Mouse (Mus musculus): Measurements from ENCODE around the gene Jpt1.
"Not testable (repeated sequence)": the region's sequence is repeated elsewhere in the genome, so short reads cannot be mapped to it uniquely, and the experiment has no call there.

The Jpt1 gene

DNA sequence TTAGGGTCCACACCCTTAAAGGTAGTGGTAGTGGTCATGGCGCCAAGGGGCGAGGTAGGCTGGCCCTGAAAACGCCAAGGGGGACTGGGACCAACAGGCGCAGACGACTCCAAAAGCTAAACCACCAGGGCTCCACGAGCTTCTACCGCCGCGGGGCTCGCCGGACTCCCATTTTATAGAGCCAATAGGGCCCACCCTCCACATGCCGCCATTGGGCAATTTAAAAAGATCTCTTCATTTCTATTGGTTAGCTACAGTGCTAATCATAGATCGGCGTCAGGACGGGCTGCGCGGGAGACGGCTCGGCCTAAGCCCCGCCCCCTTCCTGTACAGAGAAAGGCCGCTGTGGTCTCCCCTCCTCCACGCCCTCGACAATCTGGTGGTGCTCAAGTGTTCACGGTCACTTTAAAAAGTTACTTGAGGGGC, at the start of gene Jpt1:
Gene Jpt1 (minus strand): TSS at position 150 of the 426 bp plus-strand sequence.
- DNase-seq (ENCODE audit: low spot score): peak; percentile 93

DNA sequence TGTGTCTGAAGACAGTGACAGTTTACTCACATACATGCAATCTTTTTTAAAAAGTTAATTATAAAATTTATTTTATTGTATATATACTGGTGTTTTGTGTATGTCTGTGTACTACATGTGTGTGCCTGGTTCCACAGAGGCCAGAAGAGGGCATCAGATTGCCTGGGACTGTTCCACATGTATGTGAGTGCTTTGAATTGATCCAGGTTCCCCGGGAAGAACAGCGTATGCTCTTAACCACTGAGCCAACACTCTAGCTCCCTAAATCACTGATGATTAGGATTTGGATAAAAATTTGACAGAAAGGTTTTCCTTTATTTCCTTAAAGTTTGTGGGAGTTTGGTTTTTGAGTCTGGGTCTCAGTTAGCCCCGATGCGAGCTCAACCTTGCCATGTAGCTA, 49.2 kb upstream of the Jpt1 start:
- no peak for DNase-seq (ENCODE audit: low spot score)

DNA sequence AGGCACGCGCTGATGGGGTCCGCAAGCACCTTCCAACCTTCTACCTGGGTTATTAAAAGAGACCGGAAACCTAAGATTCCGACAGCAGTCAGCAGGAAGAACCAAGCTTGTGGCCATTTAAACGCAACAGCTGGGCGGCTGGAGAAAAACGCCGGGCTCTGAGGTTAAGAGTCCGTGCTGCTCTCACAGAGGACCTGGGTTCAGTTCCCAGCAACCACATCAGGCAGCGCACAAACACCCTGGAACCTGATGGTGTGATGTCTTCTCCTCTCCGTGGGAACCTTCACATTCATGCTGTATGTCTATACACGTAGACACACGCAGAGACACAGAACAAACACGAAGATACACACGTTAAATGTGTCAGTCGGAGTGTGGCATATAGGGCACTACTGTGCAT, 41.5 kb upstream of the Jpt1 start:
- no peak for DNase-seq (ENCODE audit: low spot score)

DNA sequence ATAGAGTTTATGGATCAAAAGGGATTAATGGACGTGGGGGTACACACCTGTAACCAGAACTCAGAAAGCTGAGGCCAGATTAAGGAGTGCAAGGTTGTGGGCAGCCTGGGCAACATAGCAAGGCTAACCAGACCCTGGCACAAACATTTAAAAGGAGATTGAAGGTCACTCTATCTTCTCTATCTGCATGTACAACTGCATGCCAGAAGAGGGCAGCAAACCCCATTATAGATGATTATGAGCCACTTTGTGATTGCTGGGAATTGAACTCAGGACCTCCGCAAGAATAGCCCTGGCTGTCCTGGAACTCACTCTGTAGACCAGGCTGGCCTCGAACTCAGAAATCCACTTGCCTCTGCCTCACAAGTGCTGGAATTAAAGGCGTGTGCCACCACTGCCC, 38.6 kb upstream of the Jpt1 start:
- no peak for DNase-seq (ENCODE audit: low spot score)

DNA sequence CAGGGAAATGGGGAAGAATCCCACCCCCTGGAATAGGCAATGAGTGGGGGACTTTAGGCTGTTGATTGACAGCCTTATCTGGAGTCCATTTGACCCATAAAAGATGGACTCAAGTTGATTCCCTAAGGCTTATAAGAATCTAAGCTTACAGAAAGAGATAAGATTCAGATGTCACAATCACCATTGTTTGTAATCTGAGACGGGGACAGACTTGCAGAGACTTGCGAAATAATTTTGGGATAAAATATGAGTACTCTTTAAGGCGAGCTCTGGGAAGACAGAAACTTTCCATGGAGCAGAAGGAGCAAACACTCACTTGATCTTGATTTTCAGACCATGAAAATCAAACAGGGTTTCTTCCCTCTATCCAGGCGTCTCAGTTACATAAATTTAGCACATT, 29.4 kb upstream of the Jpt1 start:
- DNase-seq (ENCODE audit: low spot score): no peak

DNA sequence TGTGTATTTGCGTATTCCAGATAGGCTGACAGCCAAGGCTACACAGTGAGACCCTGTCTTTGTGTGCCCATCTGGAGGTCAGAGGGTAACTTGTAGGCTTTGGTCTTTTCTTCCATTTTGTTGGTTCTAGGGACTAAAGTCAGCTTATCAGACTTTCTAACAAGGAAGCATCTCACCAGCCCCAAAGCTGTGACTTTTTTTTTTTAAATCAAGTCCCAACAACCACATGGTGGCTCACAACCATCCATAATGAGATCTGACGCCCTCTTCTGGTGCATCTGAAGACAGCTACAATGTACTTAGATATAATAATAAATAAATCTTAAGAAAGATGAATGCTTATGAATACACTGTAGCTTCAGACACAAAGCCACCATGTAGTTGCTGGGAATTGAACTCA, 23.9 kb upstream of the Jpt1 start:
- DNase-seq (ENCODE audit: low spot score): no peak

DNA sequence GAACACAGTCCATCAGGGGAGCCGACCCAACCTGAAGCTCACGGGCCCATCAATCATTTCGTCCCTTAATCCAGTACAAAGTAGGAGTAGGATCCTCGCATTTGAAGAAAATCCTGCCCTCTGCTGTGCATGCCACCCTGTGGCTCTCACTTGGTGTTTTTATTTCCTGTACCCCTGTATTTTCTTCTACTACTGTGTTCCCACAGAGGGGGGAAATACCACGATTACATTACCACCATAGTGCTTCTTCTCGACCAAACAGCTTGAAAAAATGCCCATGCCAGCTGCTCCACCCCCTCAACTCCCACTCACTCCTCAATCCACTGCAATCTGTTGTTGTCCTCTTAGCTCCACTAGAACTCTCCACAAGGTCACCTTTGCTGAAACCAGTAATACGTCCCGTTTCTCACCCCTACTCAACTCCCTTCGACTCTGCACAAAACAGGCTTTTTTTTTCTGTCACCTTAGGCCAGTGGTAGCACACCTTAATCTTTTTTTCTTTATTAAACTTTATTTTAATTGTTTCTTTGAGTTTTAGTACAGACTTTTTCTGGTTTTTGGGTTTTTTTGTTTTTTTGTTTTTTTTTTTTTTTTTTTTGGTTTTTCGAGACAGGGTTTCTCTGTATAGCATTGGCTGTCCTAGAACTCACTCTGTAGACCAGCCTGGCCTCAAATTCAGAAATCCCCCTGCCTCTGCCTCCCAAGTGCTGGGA, 22.8 kb upstream of the Jpt1 start:
- DNase-seq (ENCODE audit: low spot score): no peak

DNA sequence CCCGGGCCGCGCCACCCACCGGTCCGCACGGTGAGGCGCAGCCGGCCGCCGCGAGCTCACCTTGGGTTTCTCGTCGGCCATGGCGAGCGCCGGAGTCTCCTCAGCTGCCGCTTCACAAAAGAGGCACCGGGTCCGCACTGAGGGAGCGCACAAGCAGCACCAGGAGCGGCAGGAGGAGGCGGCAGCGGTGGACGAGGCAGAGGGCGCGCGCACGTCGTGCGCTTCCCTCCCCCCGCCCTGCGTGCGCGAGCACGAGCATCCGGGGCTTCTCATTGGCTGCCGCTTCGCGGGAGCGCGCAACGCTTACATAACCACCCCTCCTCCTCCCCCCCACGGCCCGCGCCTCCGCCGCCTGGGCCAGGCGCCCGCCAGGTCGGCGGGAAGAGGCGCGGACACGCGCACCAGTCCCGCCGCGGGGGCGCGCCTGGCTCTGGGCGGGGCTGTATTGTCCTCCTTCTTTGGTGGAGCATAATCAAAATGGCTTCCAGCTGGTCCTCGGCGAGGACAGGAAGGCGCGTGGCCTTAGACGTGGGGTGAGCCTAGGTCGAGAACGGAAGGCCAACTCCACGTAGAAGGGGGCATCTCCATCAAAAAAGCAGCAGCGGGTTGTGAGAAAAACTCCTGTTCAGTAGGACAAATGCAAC, 22.0 kb upstream of the Jpt1 start, which contains the start of gene Sumo2:
Gene Sumo2 (minus strand): TSS at position 239 of the 644 bp plus-strand sequence.
- DNase-seq (ENCODE audit: low spot score): peak; percentile 99

DNA sequence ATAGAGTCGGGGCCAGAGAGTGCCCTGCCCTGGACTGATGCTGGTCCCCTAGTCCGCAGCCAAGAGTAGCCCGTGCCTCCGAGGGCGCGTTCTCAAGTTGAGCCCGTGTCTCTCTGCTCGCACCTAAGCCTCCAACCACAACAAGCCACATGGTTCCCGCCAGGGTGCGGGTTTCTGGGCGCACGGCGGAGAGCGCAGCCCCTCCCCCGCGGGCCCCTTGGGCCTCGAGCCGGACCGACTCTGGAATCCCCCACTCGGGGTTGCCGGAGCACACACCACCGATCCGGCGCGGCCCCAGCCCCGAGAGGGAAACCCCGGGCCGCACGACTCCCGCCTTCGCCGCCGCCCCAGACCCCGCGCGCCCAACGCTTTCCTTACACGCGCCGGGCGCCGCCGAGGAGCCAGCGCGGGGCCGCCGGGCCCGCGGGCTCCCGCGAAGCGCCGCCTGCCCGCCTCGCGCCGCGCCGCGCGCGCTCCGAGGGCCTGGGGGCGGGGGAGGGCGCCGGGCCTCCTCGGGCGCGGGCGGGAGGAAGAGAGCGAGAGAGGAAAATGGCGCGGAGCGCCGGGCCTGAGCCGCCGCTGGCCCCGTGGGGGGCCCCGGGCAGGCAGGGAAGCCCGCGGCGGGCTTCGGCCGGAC, 21.3 kb upstream of the Jpt1 start:
- peak; percentile 76 for DNase-seq (ENCODE audit: low spot score)

DNA sequence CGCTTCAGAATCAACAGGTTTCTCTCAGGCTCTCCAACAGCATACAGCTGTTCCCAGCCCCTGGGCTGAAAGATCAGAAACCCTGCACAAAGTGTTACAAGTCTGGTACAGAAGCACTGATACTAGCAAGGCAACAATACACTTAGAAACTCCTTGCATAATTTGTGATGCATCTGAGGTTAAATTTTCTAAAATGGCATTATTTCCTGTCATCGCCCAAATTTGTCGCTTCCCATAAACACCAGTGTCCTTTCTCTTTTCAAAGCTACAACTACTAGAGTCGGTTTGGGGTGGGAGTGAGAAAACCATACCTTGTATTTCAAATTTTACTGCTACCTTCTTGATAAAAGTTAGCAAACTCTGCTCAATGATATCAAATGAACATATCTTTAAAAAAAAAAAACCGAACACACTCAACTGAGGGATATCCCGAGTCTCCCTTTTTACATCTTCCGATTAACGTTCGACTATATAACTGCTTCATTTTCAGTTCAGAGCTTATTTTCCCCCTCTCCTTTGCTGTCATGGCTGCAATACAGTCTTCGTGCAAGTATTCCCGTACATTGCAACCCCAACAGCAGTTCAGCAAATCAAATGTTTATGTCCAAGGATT, 20.7 kb upstream of the Jpt1 start:
- DNase-seq (ENCODE audit: low spot score): no peak

DNA sequence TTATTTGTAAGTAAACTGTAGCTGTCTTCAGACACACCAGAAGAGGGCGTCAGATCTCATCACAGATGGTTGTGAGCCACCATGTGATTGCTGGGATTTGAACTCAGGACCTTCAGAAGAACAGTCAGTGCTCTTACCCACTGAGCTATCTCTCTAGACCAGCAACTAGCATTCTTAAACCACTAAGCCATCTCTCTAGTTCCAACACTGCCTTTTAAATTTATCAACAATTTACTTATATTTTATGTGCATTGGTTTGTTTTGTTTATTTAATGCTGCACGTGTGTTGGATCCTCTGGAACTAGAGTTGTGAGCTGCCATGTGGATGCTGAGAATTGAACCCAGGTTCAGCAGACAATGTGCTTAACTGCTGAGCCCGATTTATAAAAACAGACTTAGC, 12.3 kb upstream of the Jpt1 start:
- DNase-seq (ENCODE audit: low spot score): not testable (repeated sequence)

DNA sequence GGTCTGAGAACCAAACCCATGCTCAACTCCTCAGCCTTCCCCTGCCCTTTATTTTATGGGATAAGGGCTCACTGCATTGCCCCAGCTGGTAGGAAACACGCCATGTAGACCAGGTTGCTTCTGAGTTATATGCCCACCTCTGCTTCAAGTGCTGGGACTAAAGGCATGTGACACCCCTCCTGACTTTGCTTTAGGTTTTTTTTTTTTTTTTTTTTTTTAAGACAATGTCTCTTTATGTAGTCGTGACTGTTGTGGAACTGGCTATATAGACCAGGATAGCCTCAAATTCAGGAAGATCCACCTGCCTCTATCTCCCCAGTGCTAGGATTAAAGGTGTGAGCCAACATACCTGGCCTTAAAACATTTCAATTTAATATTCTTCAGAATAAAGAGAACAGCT, 8.5 kb upstream of the Jpt1 start:
- no peak for DNase-seq (ENCODE audit: low spot score)

DNA sequence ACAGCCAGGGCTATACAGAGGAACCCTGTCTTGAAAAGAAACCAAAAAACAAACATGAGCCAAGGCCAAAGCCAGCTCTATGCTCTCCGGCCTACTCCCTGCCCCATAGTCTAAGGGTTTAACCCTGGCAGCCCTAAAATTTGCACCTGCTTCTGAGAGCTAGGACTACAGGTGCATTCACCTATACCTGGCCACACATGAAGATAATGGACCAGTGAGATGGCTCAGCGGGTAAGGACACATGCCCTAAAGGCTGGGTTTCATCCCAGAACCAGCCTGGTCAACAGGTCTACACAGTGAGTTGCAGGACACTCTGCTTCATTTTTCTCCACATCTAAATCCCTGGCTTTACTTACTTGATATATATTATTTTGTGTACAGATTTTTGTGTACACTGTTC, 8.1 kb upstream of the Jpt1 start:
- DNase-seq (ENCODE audit: low spot score): no peak

DNA sequence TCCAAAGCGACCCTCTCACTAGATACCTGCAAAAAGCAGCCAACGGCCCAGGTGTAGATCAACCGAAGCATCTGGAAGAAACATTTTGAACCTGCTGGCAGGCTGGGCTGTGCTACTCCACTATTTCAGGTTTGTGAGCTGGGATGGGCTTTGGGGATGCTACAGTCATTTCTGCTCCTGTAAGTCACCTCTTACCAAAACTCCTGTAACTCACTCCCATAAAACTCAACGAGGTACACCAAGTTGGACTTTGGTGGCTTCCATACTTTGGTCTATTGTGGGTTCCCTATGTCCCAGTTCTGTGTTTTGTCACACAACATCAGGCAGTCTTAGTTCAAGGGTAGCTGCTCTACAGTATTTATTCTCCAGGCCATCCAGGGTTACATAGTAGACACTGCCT, 6.9 kb upstream of the Jpt1 start:
- no peak for DNase-seq (ENCODE audit: low spot score)

DNA sequence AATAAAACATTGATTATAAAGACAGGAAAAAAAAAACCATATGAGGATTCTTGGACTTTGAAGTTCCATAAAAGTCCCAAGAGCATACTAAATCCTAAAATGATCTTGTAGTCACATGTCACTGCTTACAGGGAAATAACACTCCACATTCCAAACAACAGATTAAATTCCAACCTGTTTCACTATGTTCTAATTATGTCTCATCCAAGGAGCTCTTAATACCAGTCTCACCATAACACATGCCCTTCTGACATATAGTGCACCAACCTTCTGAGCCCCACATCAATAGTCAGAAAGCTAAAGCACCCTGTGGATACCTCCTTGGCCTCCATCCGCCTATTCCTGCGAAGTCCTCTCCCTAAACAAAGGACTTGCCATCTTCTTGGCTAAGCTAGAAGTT, 6.0 kb upstream of the Jpt1 start:
- no peak for DNase-seq (ENCODE audit: low spot score)

DNA sequence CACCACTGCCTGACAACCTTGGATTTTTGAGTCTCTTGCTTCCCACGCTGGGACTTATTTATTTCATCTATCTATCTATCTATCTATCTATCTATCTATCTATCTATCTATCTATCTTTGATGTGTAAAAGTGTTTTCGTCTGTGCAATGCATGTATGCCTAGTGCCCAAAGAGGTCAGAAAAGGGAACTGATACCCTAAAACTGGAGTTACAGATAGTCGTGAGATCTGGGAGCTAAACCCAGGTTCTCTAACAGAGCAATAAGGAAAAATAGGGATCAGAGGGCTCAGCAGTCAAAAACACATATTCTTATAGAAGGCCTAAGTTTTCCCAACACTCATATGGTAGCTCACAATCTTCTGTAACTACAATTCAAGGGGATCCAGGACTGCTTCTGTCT, 5.4 kb upstream of the Jpt1 start:
- DNase-seq (ENCODE audit: low spot score): no peak

DNA sequence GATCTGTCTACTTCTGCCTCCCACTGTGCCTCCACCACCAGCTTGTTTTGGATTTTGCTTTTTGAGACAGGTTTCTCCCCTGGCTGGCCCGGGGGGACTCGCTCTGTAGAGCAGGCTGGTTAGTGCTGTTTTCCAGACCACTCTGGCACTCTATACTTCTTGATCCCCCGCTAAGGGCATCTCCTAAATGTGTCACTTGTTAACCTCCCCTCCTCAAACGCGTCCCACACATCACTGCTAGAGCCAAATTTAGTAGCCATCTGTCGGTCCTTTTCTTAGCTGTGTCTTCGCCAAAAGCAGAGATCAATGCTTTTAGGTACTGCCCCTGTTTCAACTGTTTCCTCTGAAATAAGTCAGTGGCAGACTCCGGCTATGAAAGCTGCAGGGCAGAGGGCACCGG, 4.5 kb upstream of the Jpt1 start:
- no peak for DNase-seq (ENCODE audit: low spot score)

DNA sequence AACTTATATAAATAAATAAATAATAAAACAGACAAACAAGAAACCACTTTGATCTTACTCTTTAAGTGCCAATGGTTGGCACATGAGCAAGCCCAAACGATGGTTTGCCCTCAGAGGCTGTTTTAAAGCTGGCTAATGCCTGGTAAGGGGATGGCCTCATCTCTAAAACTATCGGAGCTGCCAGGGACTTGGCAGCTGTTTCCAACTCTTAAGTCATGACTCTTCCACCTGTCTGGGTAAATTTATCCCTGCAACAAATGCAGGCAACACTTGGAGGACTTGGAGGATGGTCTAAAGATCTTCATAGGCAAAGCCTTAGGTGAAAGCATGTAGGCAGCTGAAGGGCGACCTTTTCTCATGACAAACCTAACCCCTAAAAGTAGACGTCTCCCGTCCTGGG, 2.8 kb upstream of the Jpt1 start:
- no peak for DNase-seq (ENCODE audit: low spot score)

DNA sequence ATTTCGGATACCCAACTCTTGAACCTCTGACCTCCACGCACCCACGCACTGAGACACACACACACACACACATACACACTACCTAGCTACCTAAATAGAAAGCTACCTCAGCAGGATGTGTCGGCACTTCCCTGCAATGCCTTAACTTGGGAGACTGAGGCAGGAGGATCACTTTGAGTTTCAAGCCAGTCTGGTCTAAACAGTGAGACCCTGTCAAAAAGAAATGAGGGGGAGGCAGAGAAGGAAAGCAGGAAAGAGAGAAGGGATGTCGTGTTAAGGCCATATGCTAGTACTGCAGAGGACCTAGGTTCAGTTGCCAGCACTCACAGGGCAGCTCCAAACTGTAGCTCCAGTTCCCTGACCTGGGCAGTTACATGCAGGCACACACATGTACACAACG, 834 bp upstream of the Jpt1 start:
- no peak for DNase-seq (ENCODE audit: low spot score)

DNA sequence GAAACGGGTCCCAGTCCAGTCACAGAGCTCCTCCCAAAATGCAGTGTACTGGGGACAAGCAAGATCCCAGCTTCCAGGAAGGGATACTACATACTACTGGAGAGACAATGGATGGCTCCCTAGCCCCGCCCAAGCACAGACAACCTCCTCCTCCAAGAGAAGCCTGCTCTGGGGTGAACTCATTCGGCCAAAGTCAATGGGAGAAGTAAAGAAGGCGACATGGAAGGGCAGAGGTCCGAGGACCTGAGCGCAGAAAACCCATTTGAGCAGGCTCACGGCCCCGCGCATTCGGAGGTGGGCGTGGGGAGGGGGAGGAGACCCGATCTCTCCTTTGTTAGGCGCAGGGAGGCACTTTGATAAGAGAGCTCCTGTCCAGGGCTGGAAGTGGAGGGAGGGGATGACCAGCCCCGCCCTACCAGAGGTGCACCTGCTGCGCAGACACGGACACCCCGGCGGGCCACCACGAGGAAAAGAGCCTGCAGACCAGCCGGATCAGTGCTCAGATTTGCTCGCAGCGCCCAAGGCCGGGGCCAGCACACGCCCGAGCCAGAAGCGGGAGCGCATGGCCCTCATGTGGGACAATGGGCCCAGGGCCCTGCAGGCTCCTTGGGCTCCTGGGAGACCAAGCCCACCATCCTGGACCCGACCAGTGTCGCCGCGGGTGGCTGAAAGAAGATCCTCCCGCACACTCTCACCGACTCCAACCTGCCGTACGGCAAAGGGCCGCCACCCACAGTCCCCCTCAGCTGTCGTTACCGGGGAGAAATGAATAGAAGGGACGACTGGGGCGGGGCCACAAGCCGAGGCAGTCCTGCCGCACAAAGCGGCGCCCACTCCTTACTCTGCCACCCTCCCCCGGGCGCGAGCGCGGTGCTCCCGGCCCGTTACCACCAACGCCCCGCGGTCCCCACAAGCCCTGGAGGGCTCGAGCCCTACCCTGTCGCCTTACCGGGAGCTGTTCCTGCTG, 633 bp downstream of the Jpt1 start:
- peak; percentile 51 for DNase-seq (ENCODE audit: low spot score)

DNA sequence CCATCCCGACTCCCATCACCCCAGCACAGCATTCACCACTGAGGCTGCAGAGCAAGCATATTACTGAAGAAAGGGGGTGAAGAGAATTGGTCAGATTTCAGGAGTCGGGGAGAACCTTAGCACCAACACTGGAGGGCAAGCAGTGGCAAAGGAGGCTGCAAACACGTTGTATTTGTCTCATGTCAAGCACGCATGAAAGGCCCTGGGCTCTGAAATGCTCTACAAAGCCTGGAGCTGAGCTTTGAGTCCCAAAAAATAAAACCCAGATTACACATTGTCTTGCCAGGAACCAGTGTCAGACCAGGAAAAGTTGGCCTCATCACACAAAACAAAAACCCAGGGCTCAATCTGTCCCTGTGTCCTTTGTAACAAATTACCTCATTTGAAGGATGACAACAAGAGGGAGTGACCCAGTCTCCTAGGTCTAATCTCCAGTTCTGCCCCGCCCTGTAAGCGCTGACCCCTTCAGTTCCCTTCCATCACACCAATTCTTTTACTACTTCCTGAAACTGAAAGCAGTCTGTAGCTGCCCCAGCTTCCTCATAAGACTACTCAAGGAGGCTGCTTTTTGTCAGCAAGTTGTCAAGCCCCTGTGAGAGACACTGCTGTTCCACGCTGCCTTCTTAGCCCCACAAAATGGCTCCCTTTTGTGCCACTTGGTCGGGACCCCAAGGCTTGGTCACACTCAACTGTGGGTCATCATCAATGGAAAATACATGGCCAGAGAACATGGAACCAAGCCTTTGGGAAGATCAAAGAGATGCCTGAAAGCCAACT, 1.6 kb downstream of the Jpt1 start:
- no peak for DNase-seq (ENCODE audit: low spot score)
